Mouse (Mus musculus) Muller cell, postnatal 12 days (primary cell): ENCODE measurements at regions not wholly inside any gene's neighbourhood (a gene's known extent, or its start where the extent isn't known, plus 50 kb on each side); places are given as distances from the start of the nearest gene placed in this dataset.
"Not testable (repeated sequence)": the region's sequence is repeated elsewhere in the genome, so short reads cannot be mapped to it uniquely, and the experiment has no call there.

Experiments
- DNase-seq: peaks from one replicate; pipeline ENCODE4 v3.0.0-alpha.2; 2015; ENCODE audit errors: inconsistent ontology term

GRCm38 (mm10) chr7:61615156-61615555, 731.2 kb upstream of the Ndn start:
- no peak for DNase-seq

DNA sequence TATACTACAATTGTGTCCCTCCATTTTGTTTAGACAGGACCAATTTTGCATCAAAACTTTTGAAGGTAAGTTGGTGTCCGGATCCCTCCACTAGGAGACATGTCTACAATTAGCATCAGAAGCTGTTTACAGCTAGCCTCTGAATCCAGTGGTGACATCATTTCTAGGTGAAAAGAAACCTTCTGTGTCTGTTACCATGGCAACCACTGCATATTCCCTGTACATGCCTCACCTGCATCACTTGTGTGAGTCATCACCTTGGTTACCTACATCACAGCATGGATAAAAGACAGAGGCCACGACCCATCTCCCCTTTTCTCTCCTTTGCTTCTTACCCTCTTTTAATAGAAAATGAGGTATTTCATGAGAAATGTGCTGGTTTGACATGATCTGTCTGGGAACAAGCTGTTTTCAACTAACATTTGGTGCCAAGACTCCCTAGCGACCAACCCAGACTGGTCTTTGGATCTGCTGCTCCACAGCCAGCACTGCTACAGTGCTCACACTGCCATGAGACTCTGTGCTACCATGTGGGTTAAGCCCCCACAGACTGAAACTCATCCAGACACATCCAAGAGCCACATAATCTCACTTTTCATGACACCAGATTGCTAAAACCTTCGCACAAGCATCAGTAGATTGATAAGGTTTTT, 701.4 kb upstream of the Ndn start:
- no peak for DNase-seq

- no peak for DNase-seq
Observed at GRCm38 (mm10) chr7:61658086-61658485, 688.3 kb upstream of the Ndn start.

DNA sequence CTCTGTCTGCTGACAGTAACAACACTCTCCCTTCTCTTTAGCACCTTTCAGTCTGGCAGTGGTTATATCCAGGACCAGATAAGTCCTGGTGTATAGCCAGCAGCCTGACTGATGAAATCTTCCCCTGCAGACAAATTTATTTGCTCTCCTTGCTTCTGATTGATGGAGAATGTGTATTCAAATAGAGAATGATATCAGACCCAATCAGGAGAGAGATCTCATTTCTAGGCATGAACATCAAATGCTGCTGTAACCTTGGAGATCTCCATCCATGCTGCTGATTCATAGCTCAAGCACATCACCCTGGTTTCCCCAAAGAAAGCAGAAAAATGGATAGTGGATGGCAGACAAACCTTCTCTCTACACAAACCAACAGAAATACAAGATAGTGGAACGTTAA, 663.3 kb upstream of the Ndn start:
- no peak for DNase-seq

- DNase-seq, result no peak
Observed at GRCm38 (mm10) chr7:61685052-61685655, 661.2 kb upstream of the Ndn start.

GRCm38 (mm10) chr7:61726149-61726548, 620.2 kb upstream of the Ndn start:
- peak; percentile 6 for DNase-seq

- no peak for DNase-seq
Observed at GRCm38 (mm10) chr7:61737511-61737910, 608.9 kb upstream of the Ndn start.

- not testable (repeated sequence) for DNase-seq
Observed at GRCm38 (mm10) chr7:61739336-61739735, 607.0 kb upstream of the Ndn start.

- no peak for DNase-seq
Observed at GRCm38 (mm10) chr7:61769826-61770225, 576.5 kb upstream of the Ndn start.

DNA sequence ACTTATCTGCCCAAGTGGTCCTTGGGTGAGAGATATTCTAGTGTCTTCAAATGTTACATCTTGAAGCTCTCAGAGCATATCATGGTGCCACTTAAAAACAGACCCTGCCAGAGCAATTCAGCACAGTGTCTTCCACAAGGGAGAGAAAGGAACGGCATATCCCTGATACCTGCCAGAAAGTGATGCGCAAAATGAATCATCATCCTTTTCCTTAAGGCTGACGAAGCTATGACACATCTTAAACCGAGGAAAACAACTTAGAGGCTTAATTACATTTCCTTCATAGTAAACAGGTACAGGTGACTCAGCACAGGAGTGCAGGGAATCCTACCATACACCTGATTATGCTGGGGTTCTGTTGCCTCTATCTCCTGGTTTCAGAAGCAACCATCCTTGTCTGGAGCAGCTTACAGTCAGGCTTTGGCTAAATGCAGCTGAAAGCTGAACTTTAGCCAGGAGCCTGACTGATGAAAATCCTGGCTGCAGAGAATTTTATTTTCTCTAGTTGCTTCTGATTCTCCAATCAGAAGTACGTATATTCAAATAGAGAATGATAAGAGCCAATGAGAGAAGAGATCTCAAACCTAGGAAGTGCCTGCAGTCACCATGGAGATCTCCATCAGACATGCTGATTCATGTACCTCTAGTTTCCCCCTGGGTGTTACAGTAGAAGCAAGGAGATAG, 556.1 kb upstream of the Ndn start:
- DNase-seq, result no peak

DNA sequence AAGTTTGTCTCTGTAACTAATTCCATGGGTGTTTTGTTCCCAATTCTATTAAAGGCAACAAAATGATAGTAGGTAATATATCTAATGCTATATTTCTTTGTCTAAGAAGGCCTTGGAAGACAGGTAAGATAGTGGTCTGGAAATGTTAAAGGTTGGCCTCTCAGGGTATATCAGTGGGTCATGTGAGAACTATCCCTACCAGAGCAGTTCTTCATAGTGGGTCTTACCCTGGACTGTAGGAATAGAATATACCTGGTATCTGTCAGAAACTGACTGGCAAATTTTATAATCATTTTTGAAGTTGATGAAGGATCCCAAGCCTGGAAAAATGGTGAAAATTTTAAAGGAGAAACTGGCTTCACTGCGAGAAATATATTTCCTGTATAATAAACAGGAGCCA, 509.5 kb upstream of the Ndn start:
- DNase-seq, result no peak

DNA sequence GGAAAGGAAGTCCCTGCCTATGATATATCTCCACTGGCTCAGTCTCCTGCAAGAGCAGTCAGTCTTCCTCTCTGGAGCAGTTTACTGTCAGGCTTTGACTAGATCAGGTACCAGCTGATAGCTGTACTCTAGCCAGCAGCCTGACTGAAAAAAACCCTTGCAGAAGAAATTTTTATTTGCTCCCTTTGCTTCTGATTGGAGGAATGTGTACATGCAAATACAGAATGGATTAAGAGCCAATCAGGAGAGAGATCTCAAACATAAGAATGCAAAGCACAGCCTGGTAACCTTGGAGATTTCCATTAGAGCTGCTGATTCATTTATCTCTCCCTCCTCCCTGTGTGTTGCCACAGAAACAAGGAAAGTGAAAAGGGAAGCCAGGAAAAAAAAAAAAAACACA, 509.1 kb upstream of the Ndn start:
- peak; percentile 70 for DNase-seq

- DNase-seq, result no peak
Observed at GRCm38 (mm10) chr7:61851949-61852348, 494.4 kb upstream of the Ndn start.

- DNase-seq, result no peak
Observed at GRCm38 (mm10) chr7:61864517-61864916, 481.9 kb upstream of the Ndn start.

DNA sequence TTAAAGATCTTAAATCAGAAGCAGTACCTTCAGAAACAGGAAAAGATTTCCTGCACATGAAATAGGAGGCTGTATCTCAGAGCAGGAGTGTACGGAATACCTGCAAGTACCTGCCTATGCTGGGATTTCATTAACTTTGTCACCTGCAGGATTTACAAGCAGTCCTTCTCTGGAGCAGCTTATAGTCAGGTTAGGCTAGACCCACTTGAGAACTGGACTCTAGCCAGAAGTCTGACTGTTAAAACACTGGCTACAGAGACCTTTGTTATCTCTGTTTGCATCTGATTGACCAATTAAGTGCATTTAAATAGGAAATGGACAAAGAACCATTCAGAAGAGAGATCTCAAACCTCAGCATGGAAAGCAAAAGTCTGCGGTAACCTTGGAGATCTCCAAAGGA, 480.0 kb upstream of the Ndn start:
- DNase-seq, result no peak

GRCm38 (mm10) chr7:61876220-61876619, 470.1 kb upstream of the Ndn start:
- DNase-seq, result peak; percentile 81

- DNase-seq, result peak; percentile 67
Observed at GRCm38 (mm10) chr7:61877311-61878065, 468.9 kb upstream of the Ndn start.

GRCm38 (mm10) chr7:61878095-61878494, 468.3 kb upstream of the Ndn start:
- no peak for DNase-seq

DNA sequence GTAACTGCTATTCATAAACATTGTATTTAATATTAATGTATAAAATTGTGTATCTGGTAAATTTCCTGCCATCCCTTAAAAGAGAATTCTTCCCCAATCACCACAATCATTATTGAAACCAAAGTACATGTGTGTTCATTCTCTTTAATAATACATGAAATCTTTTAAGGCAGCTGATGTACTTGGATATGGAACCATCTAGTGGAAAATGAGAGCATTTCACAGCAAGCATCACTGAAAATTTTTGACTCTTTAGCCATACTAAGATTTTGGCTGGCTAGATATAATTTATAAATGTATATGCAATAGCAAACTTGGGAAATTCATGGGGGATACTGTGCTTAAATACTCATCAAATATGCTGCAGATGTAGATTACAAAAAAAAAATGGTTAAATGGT, 467.8 kb upstream of the Ndn start:
- DNase-seq, result peak; percentile 24
